In genomic region chr14:121588451-121588850, GRCm38 (mm10) we compare ENCODE assay signal across 8 mouse cellular contexts.
DNase-seq lines count a peak whose midpoint lies in the region; ATAC-seq and TF ChIP-seq lines count a peak whose summit lies in the region.

No protein-coding gene starts in this region.

- H3K36me3 ChIP-seq in liver, embryonic 11.5 days (ENCODE audit: control insufficient read depth, insufficient read depth, low read length): no peaks in the 10 kb centered on the region; the same call in 1 of the 2 replicates
- H3K36me3 ChIP-seq in liver, embryonic 12.5 days: no peaks in the 10 kb centered on the region

- TF ChIP-seq POLR2A in cerebellum, adult 2 months (IDR thresholded peaks at IDR 0.05; ENCODE audit: borderline replicate concordance, insufficient read depth, low read length): no peak

- ATAC-seq in liver, embryonic 11.5 days (replicated peaks; ENCODE audit: low FRiP score): 0 out of 2 replicates have a peak, but pooled peaks have one; percentile 53
- no peak for ATAC-seq in liver, embryonic 12.5 days

- no peak overlapping the region for H3K4me3 ChIP-seq in cerebellum, adult 2 months (replicated peaks; ENCODE audit: insufficient read depth, low read depth, low read length)
- H3K4me3 ChIP-seq in liver, embryonic 11.5 days (ENCODE audit: low read depth, low read length): no peak overlapping the region
- H3K4me3 ChIP-seq in liver, embryonic 12.5 days: no peak overlapping the region

- no peaks in the 10 kb centered on the region for H3K27me3 ChIP-seq in cerebellum, adult 2 months (ENCODE audit: control insufficient read depth, insufficient read depth, low read length)
- no peaks in the 10 kb centered on the region for H3K27me3 ChIP-seq in liver, embryonic 11.5 days (replicated peaks; ENCODE audit: control insufficient read depth, insufficient read depth, low read length)
- H3K27me3 ChIP-seq in liver, embryonic 12.5 days (replicated peaks): no peaks in the 10 kb centered on the region

- peaks cover 11% of the 10 kb centered on the region for H3K4me1 ChIP-seq in cerebellum, adult 2 months (ENCODE audit: control insufficient read depth, insufficient read depth, low read length)
- H3K4me1 ChIP-seq in liver, embryonic 11.5 days (replicated peaks; ENCODE audit: control insufficient read depth, insufficient read depth, low read length): 0 out of 2 replicates have a peak, but pooled peaks cover 7% of the 10 kb centered on the region
- H3K4me1 ChIP-seq in liver, embryonic 12.5 days: peaks cover 5% of the 10 kb centered on the region

- no peak overlapping the region for H3K9ac ChIP-seq in liver, embryonic 11.5 days (ENCODE audit: low read depth, low read length)
- no peak overlapping the region for H3K9ac ChIP-seq in liver, embryonic 12.5 days

- H3K4me2 ChIP-seq in liver, embryonic 11.5 days: no peak overlapping the region
- no peak overlapping the region for H3K4me2 ChIP-seq in liver, embryonic 12.5 days

- H3K27ac ChIP-seq in cerebellum, adult 2 months (ENCODE audit: insufficient read depth, low read length): no peak overlapping the region
- H3K27ac ChIP-seq in liver, embryonic 11.5 days (ENCODE audit: low read depth, low read length): no peak overlapping the region
- no peak overlapping the region for H3K27ac ChIP-seq in liver, embryonic 12.5 days

- TF ChIP-seq CTCF in cerebellum, adult 2 months (IDR thresholded peaks at IDR 0.05; ENCODE audit: borderline replicate concordance, insufficient read depth, low read depth, low read length): peak; percentile 62

- no peaks in the 10 kb centered on the region for H3K9me3 ChIP-seq in liver, embryonic 11.5 days (ENCODE audit: control insufficient read depth, low read length)
- H3K9me3 ChIP-seq in liver, embryonic 12.5 days (replicated peaks): no peaks in the 10 kb centered on the region

- WGBS in cerebellum, adult 2 months: 70% methylated on average over 4 of the region's 4 CpGs
- WGBS in liver, embryonic 11.5 days: 68% methylated on average over 4 of the region's 4 CpGs
- 68% methylated on average over 4 of the region's 4 CpGs for WGBS in liver, embryonic 12.5 days (ENCODE audit: insufficient replicate concordance)

- DNase-seq in cerebellum, adult 2 months: peak in 1 of 2 experiments; percentile 74
- DNase-seq in cerebellum, postnatal 25 days: no peak
- no peak for DNase-seq in liver, embryonic 11.5 days (ENCODE audit: low spot score)
- DNase-seq in embryo, embryonic 9.5 days (ENCODE audit: extremely low spot score): peak; percentile 61
- peak; percentile 75 for DNase-seq in mesoderm, embryonic 11.5 days (ENCODE audit: low read depth, low spot score)
- DNase-seq in thymus, postnatal 25 days: no peak
- DNase-seq in left cerebral cortex, postnatal 4 days: no peak

- intact Hi-C loops in left cerebral cortex, postnatal 4 days (cut with DNase I): loop anchor here (2.0 kb wide), 1 partner anchor 166 kb away; no protein-coding TSS in a partner anchor

Comparison
In these comparisons a context has a peak if more than half of its experiments do, and no peak if none do; other contexts are left out.
1. DNase-seq: peak in embryo, embryonic 9.5 days (single experiment) and mesoderm, embryonic 11.5 days (single experiment); none in cerebellum, postnatal 25 days (0 of 2), liver, embryonic 11.5 days (single experiment), thymus, postnatal 25 days (single experiment) and left cerebral cortex, postnatal 4 days (single experiment).